Mouse (Mus musculus) MEL (cell line): ENCODE data around the gene B230217C12Rik. TPM values are rescaled to one million over a fixed set of nuclear protein-coding genes. Genes with fewer than 3 reads are reported as not detected.
A peak's percentile ranks its signal among the peaks of the same experiment; 100 is the strongest.
"Not testable (repeated sequence)": the region's sequence is repeated elsewhere in the genome, so short reads cannot be mapped to it uniquely, and the experiment has no call there.

ENCODE experiments used
- DNase-seq: peaks from one replicate; pipeline ENCODE4 v3.0.0; 2011; ENCODE audit warnings: low read depth, low spot score
- H3K27ac ChIP-seq: 2 replicates; pipeline ENCODE4 v1.5.1; 2012; ENCODE audit warnings: low read depth, mild to moderate bottlenecking, control low read depth, low read length, moderate library complexity; ENCODE audit not compliant: control insufficient read depth
- H3K27me3 ChIP-seq, 2 experiments: fragments of 150-350 bp in 1 of 2; sonication (generic) in 1 of 2; 2 replicates each; pipeline ENCODE4 v1.6.1; 2012; ENCODE audit warnings: low read length in 2 of 2, mild to moderate bottlenecking in 2 of 2, improper control_type of control experiment in 1 of 2, moderate library complexity in 1 of 2; ENCODE audit not compliant: insufficient read depth in 2 of 2, control insufficient read depth in 1 of 2
- H3K36me3 ChIP-seq, 2 experiments: 2 replicates each; pipeline ENCODE4 v1.6.1; 2012 to 2014; ENCODE audit warnings: low read length in 2 of 2, improper control_type of control experiment in 1 of 2, inconsistent platforms in 1 of 2, mild to moderate bottlenecking in 1 of 2; ENCODE audit not compliant: insufficient read depth in 2 of 2, control insufficient read depth in 1 of 2
- H3K4me1 ChIP-seq, 2 experiments: fragments of 150-350 bp in 1 of 2; sonication (generic) in 1 of 2; 2 replicates each; pipeline ENCODE4 v1.6.1; 2012; ENCODE audit warnings: low read length in 2 of 2, improper control_type of control experiment in 1 of 2, mild to moderate bottlenecking in 1 of 2; ENCODE audit not compliant: insufficient read depth in 2 of 2, control insufficient read depth in 1 of 2
- H3K4me3 ChIP-seq, 2 experiments: fragments of 150-350 bp in 1 of 2; sonication (generic) in 1 of 2; 2 replicates each; pipeline ENCODE4 v1.5.1; 2012; ENCODE audit warnings: low read depth in 2 of 2, low read length in 2 of 2, mild to moderate bottlenecking in 2 of 2, moderate library complexity in 2 of 2, control low read depth in 1 of 2, improper control_type of control experiment in 1 of 2; ENCODE audit not compliant: control insufficient read depth in 1 of 2, insufficient read depth in 1 of 2
- H3K79me2 ChIP-seq: 2 replicates; pipeline ENCODE4 v1.6.1; 2012; ENCODE audit warnings: mild to moderate bottlenecking, low read length, moderate library complexity; ENCODE audit not compliant: control insufficient read depth, poor library complexity, insufficient read depth
- H3K9ac ChIP-seq: 2 replicates; pipeline ENCODE4 v1.6.1; 2012; ENCODE audit warnings: low read depth, mild to moderate bottlenecking, control low read depth, low read length, moderate library complexity; ENCODE audit not compliant: control insufficient read depth, poor library complexity, severe bottlenecking
- H3K9me3 ChIP-seq: fragments of 150-350 bp; sonication (generic); replicated peaks from 2 replicates; pipeline ENCODE4 v1.6.1; 2012; ENCODE audit warnings: mild to moderate bottlenecking, low read length, improper control_type of control experiment, moderate library complexity; ENCODE audit not compliant: insufficient read depth
- CHD1 ChIP-seq: IDR thresholded peaks from 2 replicates; pipeline ENCODE4 v1.6.1; 2012; ENCODE audit warnings: low read depth, mild to moderate bottlenecking, inconsistent platforms, low read length, improper control_type of control experiment
- CHD2 ChIP-seq: IDR thresholded peaks from 2 replicates; pipeline ENCODE4 v1.6.1; 2011; ENCODE audit warnings: low read length, improper control_type of control experiment
- CTCF ChIP-seq, 3 experiments: IDR thresholded peaks in 2 of 3; conservative IDR thresholded peaks in 1 of 3; 2 replicates each; pipeline ENCODE4 v1.5.1; 2011 to 2012; ENCODE audit warnings: low read length in 3 of 3, low read depth in 2 of 3, mild to moderate bottlenecking in 2 of 3, improper control_type of control experiment in 1 of 3, inconsistent platforms in 1 of 3, mixed read lengths in 1 of 3, moderate library complexity in 1 of 3; ENCODE audit not compliant: control insufficient read depth in 1 of 3, insufficient read depth in 1 of 3, poor library complexity in 1 of 3, severe bottlenecking in 1 of 3
- E2F4 ChIP-seq: IDR thresholded peaks from 2 replicates; pipeline ENCODE4 v1.6.1; 2011; ENCODE audit warnings: low read depth, low read length, improper control_type of control experiment, borderline replicate concordance
- ELF1 ChIP-seq: IDR thresholded peaks from 2 replicates; pipeline ENCODE4 v1.6.1; 2014; ENCODE audit warnings: low read depth, mild to moderate bottlenecking, inconsistent platforms, low read length, improper control_type of control experiment, moderate library complexity
- ETS1 ChIP-seq: IDR thresholded peaks from 2 replicates; pipeline ENCODE4 v1.6.1; 2012; ENCODE audit warnings: low read depth, mild to moderate bottlenecking, inconsistent platforms, low read length, improper control_type of control experiment, moderate library complexity
- GABPA ChIP-seq: IDR thresholded peaks from 2 replicates; pipeline ENCODE4 v1.6.1; 2012; ENCODE audit warnings: low read depth, mild to moderate bottlenecking, inconsistent platforms, low read length, improper control_type of control experiment, moderate library complexity
- HCFC1 ChIP-seq: IDR thresholded peaks from 2 replicates; pipeline ENCODE4 v1.6.1; 2012; ENCODE audit warnings: low read depth, mild to moderate bottlenecking, inconsistent platforms, low read length, improper control_type of control experiment, moderate library complexity
- JUND ChIP-seq: IDR thresholded peaks from 2 replicates; pipeline ENCODE4 v1.6.1; 2011; ENCODE audit warnings: low read depth, mild to moderate bottlenecking, improper control_type of control experiment, low read length
- MAFK ChIP-seq: IDR thresholded peaks from 2 replicates; pipeline ENCODE4 v1.6.1; 2011; ENCODE audit warnings: low read depth, mild to moderate bottlenecking, low read length, improper control_type of control experiment, borderline replicate concordance
- MAX ChIP-seq: IDR thresholded peaks from 2 replicates; pipeline ENCODE4 v1.6.1; 2011; ENCODE audit warnings: low read length, improper control_type of control experiment
- MEF2A ChIP-seq: IDR thresholded peaks from 2 replicates; pipeline ENCODE4 v1.6.1; 2014; ENCODE audit warnings: low read depth, mild to moderate bottlenecking, inconsistent platforms, low read length, improper control_type of control experiment; ENCODE audit not compliant: poor library complexity, insufficient replicate concordance, severe bottlenecking; ENCODE audit errors: extremely low read depth
- MXI1 ChIP-seq: IDR thresholded peaks from 2 replicates; pipeline ENCODE4 v1.6.1; 2011; ENCODE audit warnings: mild to moderate bottlenecking, low read depth, low read length, improper control_type of control experiment
- MYB ChIP-seq: IDR thresholded peaks from 2 replicates; pipeline ENCODE4 v1.6.1; 2011; ENCODE audit warnings: mild to moderate bottlenecking, low read depth, low read length, improper control_type of control experiment
- NELFE ChIP-seq: IDR thresholded peaks from 2 replicates; pipeline ENCODE4 v1.6.1; 2011; ENCODE audit warnings: low read depth, low read length, improper control_type of control experiment
- POLR2A ChIP-seq, 2 experiments: IDR thresholded peaks; 2 replicates each; pipeline ENCODE4 v1.6.1; 2011 to 2012; ENCODE audit warnings: low read length in 2 of 2, mild to moderate bottlenecking in 2 of 2, control low read depth in 1 of 2, improper control_type of control experiment in 1 of 2, low read depth in 1 of 2, moderate library complexity in 1 of 2; ENCODE audit not compliant: control insufficient read depth in 1 of 2, insufficient read depth in 1 of 2, poor library complexity in 1 of 2
- POLR2AphosphoS2 ChIP-seq: IDR thresholded peaks from 2 replicates; pipeline ENCODE4 v1.6.1; 2011; ENCODE audit warnings: low read length, improper control_type of control experiment
- SIN3A ChIP-seq: IDR thresholded peaks from 2 replicates; pipeline ENCODE4 v1.6.1; 2012; ENCODE audit warnings: low read length, improper control_type of control experiment, inconsistent platforms
- TCF12 ChIP-seq: IDR thresholded peaks from 2 replicates; pipeline ENCODE4 v1.6.1; 2014; ENCODE audit warnings: low read depth, mild to moderate bottlenecking, inconsistent platforms, low read length, improper control_type of control experiment, moderate library complexity
- USF2 ChIP-seq, 2 experiments: IDR thresholded peaks; 2 replicates each; pipeline ENCODE4 v1.6.1; 2011 to 2012; ENCODE audit warnings: improper control_type of control experiment in 2 of 2, low read length in 2 of 2, borderline replicate concordance in 1 of 2, inconsistent platforms in 1 of 2, low read depth in 1 of 2, mild to moderate bottlenecking in 1 of 2; ENCODE audit not compliant: insufficient read depth in 1 of 2
- ZMIZ1 ChIP-seq: IDR thresholded peaks from 2 replicates; pipeline ENCODE4 v1.6.1; 2012; ENCODE audit warnings: low read depth, mild to moderate bottlenecking, inconsistent platforms, low read length, improper control_type of control experiment, moderate library complexity
- ZNF384 ChIP-seq: IDR thresholded peaks from 2 replicates; pipeline ENCODE4 v1.6.1; 2012; ENCODE audit warnings: low read depth, mild to moderate bottlenecking, inconsistent platforms, low read length, improper control_type of control experiment
- polyA plus RNA-seq, 2 experiments: library from polyadenylated mRNA; stranded (reverse) in 1 of 2; unstranded in 1 of 2; fragments of >175 nt in 1 of 2; fragments of >200 nt in 1 of 2; gene quantifications; 2 replicates each; pipeline versions ENCODE4 v1.2.1 to v1.2.4; 2012; ENCODE audit warnings: low replicate concordance in 2 of 2, low read depth in 1 of 2; ENCODE audit not compliant: insufficient read length in 2 of 2, insufficient read depth in 1 of 2, missing spikeins in 1 of 2
- total RNA-seq: library from RNA; depleted of rRNA; stranded (reverse); fragments of 300-350 nt; gene quantifications from 2 replicates; pipeline ENCODE4 v1.2.3, GENCODE M21; 2012

B230217C12Rik gene
- total and polyA plus RNA-seq, 3 experiments = 0.81 TPM; not detected in 2

DNA sequence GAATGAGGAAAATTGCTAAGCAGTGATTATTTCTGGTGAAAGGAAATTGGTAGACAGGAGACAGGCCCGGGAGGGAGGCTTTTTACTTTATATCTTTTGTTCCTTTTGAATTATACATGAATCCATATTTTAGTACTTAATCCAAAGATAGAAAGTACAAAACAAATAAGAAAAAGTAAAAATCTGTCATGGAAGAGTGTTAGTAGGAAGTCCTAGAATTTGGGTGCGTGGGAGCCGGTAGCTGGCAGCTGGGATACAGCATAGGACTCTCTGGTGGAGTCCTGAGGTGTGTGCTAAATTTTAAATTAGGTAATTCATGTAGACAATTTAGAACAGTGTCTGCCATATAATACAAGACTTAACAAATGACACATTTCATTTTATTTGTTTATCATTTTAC is 27.0 kb downstream of the B230217C12Rik start:
- H3K27ac ChIP-seq = no peak overlapping the region
- no peaks in the 10 kb centered on the region for H3K9me3 ChIP-seq
- H3K79me2 ChIP-seq = no peaks in the 10 kb centered on the region
- H3K9ac ChIP-seq = no peak overlapping the region
- DNase-seq = no peak
- H3K4me3 ChIP-seq = no peak overlapping the region
- TF ChIP-seq USF2 (IDR thresholded peaks at IDR 0.05; ENCODE audit: borderline replicate concordance in 1 of 2, insufficient read depth in 1 of 2, low read depth in 1 of 2, low read length in 2 of 2) (no peak), MEF2A (no peak), ETS1 (no peak), POLR2AphosphoS2 (no peak), CTCF (IDR thresholded peaks at IDR 0.05 in 2 of 3, conservative IDR thresholded peaks at IDR 0.05 in 1 of 3; ENCODE audit: control insufficient read depth in 1 of 3, insufficient read depth in 1 of 3, low read depth in 2 of 3, low read length in 3 of 3, poor library complexity in 1 of 3, severe bottlenecking in 1 of 3) (no peak), MXI1 (no peak), MAX (no peak), HCFC1 (no peak), TCF12 (no peak), CHD1 (no peak), E2F4 (no peak), SIN3A (no peak), ZMIZ1 (no peak), NELFE (no peak), MYB (no peak), GABPA (no peak), CHD2 (no peak), ELF1 (no peak), POLR2A (IDR thresholded peaks at IDR 0.05; ENCODE audit: control insufficient read depth in 1 of 2, insufficient read depth in 1 of 2, low read depth in 1 of 2, low read length in 2 of 2, poor library complexity in 1 of 2) (no peak), JUND (no peak)
- peaks cover 0 to 2% of the 10 kb centered on the region in 2 experiments; a peak in 2 of 4 replicates for H3K4me1 ChIP-seq
- H3K27me3 ChIP-seq = no peaks in the 10 kb centered on the region
- H3K36me3 ChIP-seq = peaks cover 0 to 4% of the 10 kb centered on the region in 2 experiments; a peak in 2 of 4 replicates

- not testable (repeated sequence) for H3K36me3 ChIP-seq, H3K79me2 ChIP-seq, H3K4me1 ChIP-seq, H3K27ac ChIP-seq, H3K4me3 ChIP-seq, H3K9ac ChIP-seq, H3K9me3 ChIP-seq, H3K27me3 ChIP-seq
- peak; percentile 36 for DNase-seq
- TF ChIP-seq MAFK (peak; percentile 44; the same call in 1 of the 2 replicates), ZNF384 (peak; percentile 93), GABPA (peak; percentile 48; the same call in 1 of the 2 replicates)
Observed at GRCm38 (mm10) chr11:97872378-97872777, 31.8 kb downstream of the B230217C12Rik start.
